Mouse (Mus musculus): ENCODE data around the gene Tomm40. TPM values are rescaled to one million over a fixed set of nuclear protein-coding genes. Genes with fewer than 3 reads are reported as not detected.
A peak's percentile ranks its signal among the peaks of the same experiment; 100 is the strongest.

Tomm40 gene
- polyA plus RNA-seq, 1 experiment from 2014 or later = 98.0 TPM

- H3K4me3 ChIP-seq (ENCODE audit: low read depth, low read length) = no peak overlapping the region
- TF ChIP-seq EP300 (optimal IDR thresholded peaks at IDR 0.05) (no peak), CTCF (IDR thresholded peaks at IDR 0.05; ENCODE audit: low read depth) (no peak)
- H3K27me3 ChIP-seq (ENCODE audit: control insufficient read depth, insufficient read depth, low read length) = no peaks in the 10 kb centered on the region
- no peaks in the 10 kb centered on the region for H3K36me3 ChIP-seq (ENCODE audit: control insufficient read depth, insufficient read depth, low read length)
- no peak overlapping the region; the same call in 1 of the 2 replicates for H3K9ac ChIP-seq (ENCODE audit: low read length)
- no peaks in the 10 kb centered on the region for H3K9me3 ChIP-seq (ENCODE audit: control insufficient read depth, low read length)
- ATAC-seq (ENCODE audit: low FRiP score, low TSS enrichment) = 0 out of 2 replicates have a peak, but pooled peaks have one; percentile 6
- 0 out of 2 replicates have a peak overlapping the region, but pooled peaks have one; percentile 27 for H3K4me2 ChIP-seq (replicated peaks; ENCODE audit: low read depth)
- no peak for DNase-seq (ENCODE audit: low spot score)
- H3K27ac ChIP-seq (replicated peaks) = peak overlapping the region; percentile 70
- H3K4me1 ChIP-seq (replicated peaks; ENCODE audit: control insufficient read depth, insufficient read depth) = peaks cover 8% of the 10 kb centered on the region
- 43% methylated on average over 12 of the region's 12 CpGs for WGBS
These were observed 14.8 kb downstream of the Tomm40 start for GRCm38 (mm10) chr7:19700299-19701068.

GRCm38 (mm10) chr7:19699827-19700148 lies 15.4 kb downstream of the Tomm40 start:
- 72% methylated on average over 4 of the region's 4 CpGs for WGBS
- TF ChIP-seq EP300 (optimal IDR thresholded peaks at IDR 0.05) = no peak
- TF ChIP-seq CTCF (IDR thresholded peaks at IDR 0.05; ENCODE audit: low read depth) = no peak

GRCm38 (mm10) chr7:19698907-19699826 lies 16.1 kb downstream of the Tomm40 start, which contains the start of gene Apoe:
Apoe (minus strand) TSS chr7:19699188.
- Histone ChIP-seq H3K36me3 (ENCODE audit: control insufficient read depth, insufficient read depth, low read length) (no peaks in the 10 kb centered on the region), H3K27me3 (ENCODE audit: control insufficient read depth, insufficient read depth, low read length) (no peaks in the 10 kb centered on the region), H3K4me3 (ENCODE audit: low read depth, low read length) (peak within 1 kb of the TSS; percentile 37), H3K9me3 (ENCODE audit: control insufficient read depth, low read length) (no peaks in the 10 kb centered on the region), H3K4me2 (replicated peaks; ENCODE audit: low read depth) (peak within 1 kb of the TSS; percentile 59), H3K4me1 (replicated peaks; ENCODE audit: control insufficient read depth, insufficient read depth) (peaks cover 8% of the 10 kb centered on the region), H3K27ac (replicated peaks) (peak within 1 kb of the TSS; percentile 50), H3K9ac (ENCODE audit: low read length) (peak within 1 kb of the TSS; percentile 51)
- peak; percentile 46 for DNase-seq (ENCODE audit: low spot score)
- 0 out of 2 replicates have a peak, but pooled peaks have one; percentile 27 for ATAC-seq (ENCODE audit: low FRiP score, low TSS enrichment)
- 7% methylated on average over 19 of the region's 20 CpGs for WGBS
- TF ChIP-seq CTCF (IDR thresholded peaks at IDR 0.05; ENCODE audit: low read depth) = peak; percentile 26; the same call in 1 of the 2 replicates
- TF ChIP-seq EP300 (optimal IDR thresholded peaks at IDR 0.05) = no peak

More at GRCm38 (mm10) chr7:19699827-19700148, 15.4 kb downstream of the Tomm40 start:
- no peaks in the 10 kb centered on the region for H3K27me3 ChIP-seq (ENCODE audit: control insufficient read depth, insufficient read depth, low read length)
- H3K27ac ChIP-seq (replicated peaks) = no peak overlapping the region
- DNase-seq (ENCODE audit: low spot score) (no peak), ATAC-seq (ENCODE audit: low FRiP score, low TSS enrichment) (no peak)
- H3K9ac ChIP-seq (ENCODE audit: low read length) = no peak overlapping the region
- no peaks in the 10 kb centered on the region for H3K9me3 ChIP-seq (ENCODE audit: control insufficient read depth, low read length)
- no peak overlapping the region for H3K4me3 ChIP-seq (ENCODE audit: low read depth, low read length)
- H3K36me3 ChIP-seq (ENCODE audit: control insufficient read depth, insufficient read depth, low read length) = no peaks in the 10 kb centered on the region
- peaks cover 8% of the 10 kb centered on the region for H3K4me1 ChIP-seq (replicated peaks; ENCODE audit: control insufficient read depth, insufficient read depth)
- H3K4me2 ChIP-seq (replicated peaks; ENCODE audit: low read depth) = no peak overlapping the region

GRCm38 (mm10) chr7:19697949-19698906 lies 17.0 kb downstream of the Tomm40 start:
- ATAC-seq (ENCODE audit: low FRiP score, low TSS enrichment) = no peak
- peaks cover 8% of the 10 kb centered on the region for H3K4me1 ChIP-seq (replicated peaks; ENCODE audit: control insufficient read depth, insufficient read depth)
- DNase-seq (ENCODE audit: low spot score) = peak; percentile 42
- no peaks in the 10 kb centered on the region for H3K36me3 ChIP-seq (ENCODE audit: control insufficient read depth, insufficient read depth, low read length)
- peak overlapping the region; percentile 51 for H3K9ac ChIP-seq (ENCODE audit: low read length)
- 7% methylated on average over 28 of the region's 28 CpGs for WGBS
- no peaks in the 10 kb centered on the region for H3K9me3 ChIP-seq (ENCODE audit: control insufficient read depth, low read length)
- H3K27ac ChIP-seq (replicated peaks) = peak overlapping the region; percentile 50
- TF ChIP-seq CTCF (IDR thresholded peaks at IDR 0.05; ENCODE audit: low read depth) (peak; percentile 62), EP300 (optimal IDR thresholded peaks at IDR 0.05) (no peak)
- H3K4me3 ChIP-seq (ENCODE audit: low read depth, low read length) = peak overlapping the region; percentile 37
- H3K4me2 ChIP-seq (replicated peaks; ENCODE audit: low read depth) = peak overlapping the region; percentile 59
- H3K27me3 ChIP-seq (ENCODE audit: control insufficient read depth, insufficient read depth, low read length) = no peaks in the 10 kb centered on the region

- H3K9ac ChIP-seq (ENCODE audit: low read length) = no peak overlapping the region
- ATAC-seq (ENCODE audit: low FRiP score, low TSS enrichment) (no peak), DNase-seq (ENCODE audit: low spot score) (no peak)
- no peaks in the 10 kb centered on the region for H3K36me3 ChIP-seq (ENCODE audit: control insufficient read depth, insufficient read depth, low read length)
- no peak overlapping the region for H3K27ac ChIP-seq (replicated peaks)
- H3K4me2 ChIP-seq (replicated peaks; ENCODE audit: low read depth) = no peak overlapping the region
- peaks cover 6% of the 10 kb centered on the region for H3K4me1 ChIP-seq (replicated peaks; ENCODE audit: control insufficient read depth, insufficient read depth)
- no peaks in the 10 kb centered on the region for H3K27me3 ChIP-seq (ENCODE audit: control insufficient read depth, insufficient read depth, low read length)
- WGBS = 91% methylated on average over 34 of the region's 34 CpGs
- no peak overlapping the region for H3K4me3 ChIP-seq (ENCODE audit: low read depth, low read length)
- TF ChIP-seq EP300 (optimal IDR thresholded peaks at IDR 0.05) = no peak
- no peak for TF ChIP-seq CTCF (IDR thresholded peaks at IDR 0.05; ENCODE audit: low read depth)
- H3K9me3 ChIP-seq (ENCODE audit: control insufficient read depth, low read length) = no peaks in the 10 kb centered on the region
These were observed 18.8 kb downstream of the Tomm40 start for GRCm38 (mm10) chr7:19696336-19696873.

Data from stomach, postnatal 0 days (tissue).